Mouse (Mus musculus): ENCODE measurements at regions not wholly inside any gene's neighbourhood (a gene's known extent, or its start where the extent isn't known, plus 50 kb on each side); places are given as distances from the start of the nearest gene placed in this dataset.

DNA sequence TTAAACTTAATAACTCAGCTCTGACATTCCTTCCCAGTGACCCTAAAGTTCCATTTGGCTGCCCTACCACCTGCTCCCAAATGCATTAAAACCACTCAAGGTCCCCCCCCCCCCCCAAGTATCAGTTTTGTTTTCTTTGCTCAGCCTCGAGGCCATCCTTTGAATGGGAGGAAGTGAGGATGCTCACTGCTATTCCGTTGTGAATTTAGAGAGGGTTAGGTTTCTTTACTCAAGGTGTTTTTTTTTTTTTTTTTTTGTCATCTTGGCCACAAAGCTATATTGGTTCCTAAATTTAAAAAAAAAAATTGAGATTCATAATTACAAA lies 168.8 kb upstream of the Arrdc4 start:
- no peak for TF ChIP-seq POLR2A (IDR thresholded peaks at IDR 0.05; ENCODE audit: insufficient read depth, low read depth, low read length)
- no peak for TF ChIP-seq CTCF (IDR thresholded peaks at IDR 0.05)
- TF ChIP-seq EP300 (IDR thresholded peaks at IDR 0.05; ENCODE audit: insufficient read depth, low read depth, low read length): no peak

Data from heart, adult 2 months (tissue).